9 mouse cellular contexts compared by ENCODE assay signal in the genomic region with DNA sequence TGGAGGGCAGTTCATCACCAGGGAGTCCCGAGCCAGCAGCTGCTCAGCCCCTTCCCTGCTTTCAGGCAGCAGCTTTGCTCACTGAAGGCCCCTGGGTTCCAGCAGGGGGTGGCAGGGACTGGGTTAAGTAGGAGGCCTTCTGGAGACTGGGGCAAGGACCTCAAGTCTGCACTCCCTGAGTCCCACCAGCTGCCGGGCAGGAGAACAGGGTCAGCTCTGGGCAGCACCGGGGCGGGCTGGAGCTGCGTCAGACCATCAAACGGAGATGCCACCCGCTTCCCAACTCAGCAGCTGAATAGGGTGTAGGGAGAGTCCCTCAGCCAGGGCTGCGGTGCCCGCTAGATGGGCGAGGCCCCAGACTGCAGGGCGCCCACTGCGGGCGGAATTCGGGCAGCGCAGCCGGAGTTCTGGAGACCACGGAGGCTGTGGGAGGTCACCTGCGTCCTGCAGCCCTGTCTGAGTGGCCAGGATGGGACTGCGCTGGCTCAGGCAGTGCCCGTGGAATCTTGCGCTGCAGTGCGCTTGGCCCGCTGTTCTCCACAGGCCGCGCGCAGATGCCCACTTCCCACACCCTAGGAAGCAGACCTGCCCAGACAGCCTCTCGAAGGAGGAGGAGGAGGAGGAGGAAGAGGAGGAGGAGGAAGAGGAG. TPM values are rescaled to one million over a fixed set of nuclear protein-coding genes. Genes with fewer than 3 reads are reported as not detected.
DNase-seq lines count a peak whose midpoint lies in the region; ATAC-seq and TF ChIP-seq lines count a peak whose summit lies in the region.
"Had no signal": no experiment of that assay in that cellular context is flagged by ENCODE, and none has a peak within 500 bp of the region (broad histone marks: within the 10 kb centered on the region; RNA-seq: fewer than 3 reads in every experiment).

No protein-coding gene starts in this region.

- no peak overlapping the region for H3K9ac ChIP-seq in kidney, embryonic 15.5 days
- peak overlapping the region; percentile 64 for H3K9ac ChIP-seq in forebrain, embryonic 15.5 days (replicated peaks)
- peak overlapping the region; percentile 68 for H3K9ac ChIP-seq in hindbrain, embryonic 13.5 days
- H3K9ac ChIP-seq in limb, embryonic 15.5 days: no peak overlapping the region

- no peaks in the 10 kb centered on the region for H3K36me3 ChIP-seq in kidney, embryonic 15.5 days
- H3K36me3 ChIP-seq in forebrain, embryonic 15.5 days: no peaks in the 10 kb centered on the region
- no peaks in the 10 kb centered on the region for H3K36me3 ChIP-seq in hindbrain, embryonic 13.5 days
- no peaks in the 10 kb centered on the region for H3K36me3 ChIP-seq in limb, embryonic 15.5 days

- H3K4me1 ChIP-seq in kidney, embryonic 15.5 days: peaks cover 8% of the 10 kb centered on the region
- H3K4me1 ChIP-seq in cerebellum, adult 2 months (ENCODE audit: control insufficient read depth, insufficient read depth, low read length): 0 out of 2 replicates have a peak, but pooled peaks cover 5% of the 10 kb centered on the region
- H3K4me1 ChIP-seq in forebrain, embryonic 15.5 days: peaks cover 13% of the 10 kb centered on the region
- peaks cover 27% of the 10 kb centered on the region for H3K4me1 ChIP-seq in hindbrain, embryonic 13.5 days (replicated peaks)
- H3K4me1 ChIP-seq in limb, embryonic 15.5 days: peaks cover 9% of the 10 kb centered on the region

- ATAC-seq in kidney, embryonic 15.5 days (replicated peaks; ENCODE audit: low FRiP score): peak; percentile 88
- ATAC-seq in forebrain, embryonic 15.5 days (replicated peaks): peak; percentile 69
- peak; percentile 81 for ATAC-seq in hindbrain, embryonic 13.5 days (ENCODE audit: low FRiP score)
- peak; percentile 72 for ATAC-seq in limb, embryonic 15.5 days (ENCODE audit: insufficient number of reproducible peaks, low FRiP score, low TSS enrichment, low read depth)

- no peak for DNase-seq in kidney, adult 18-20 months
- DNase-seq in cerebellum, adult 2 months: peak; percentile 34 to 46
- peak; percentile 54 to 65 for DNase-seq in right cerebral cortex, postnatal 10 days (ENCODE audit: low spot score in 2 of 2)
- no peak for DNase-seq in adrenal gland, postnatal 25 days

- no peak for TF ChIP-seq CTCF in cerebellum, adult 2 months (IDR thresholded peaks at IDR 0.05; ENCODE audit: borderline replicate concordance, insufficient read depth, low read depth, low read length)

- peak overlapping the region; percentile 28 for H3K4me3 ChIP-seq in kidney, embryonic 15.5 days (replicated peaks)
- H3K4me3 ChIP-seq in cerebellum, adult 2 months (replicated peaks; ENCODE audit: insufficient read depth, low read depth, low read length): peak overlapping the region; percentile 41
- peak overlapping the region; percentile 42 for H3K4me3 ChIP-seq in forebrain, embryonic 15.5 days
- peak overlapping the region; percentile 38 for H3K4me3 ChIP-seq in hindbrain, embryonic 13.5 days
- H3K4me3 ChIP-seq in limb, embryonic 15.5 days: peak overlapping the region; percentile 28

- no peaks in the 10 kb centered on the region for H3K9me3 ChIP-seq in kidney, embryonic 15.5 days (replicated peaks)
- no peaks in the 10 kb centered on the region for H3K9me3 ChIP-seq in forebrain, embryonic 15.5 days
- no peaks in the 10 kb centered on the region for H3K9me3 ChIP-seq in hindbrain, embryonic 13.5 days
- H3K9me3 ChIP-seq in limb, embryonic 15.5 days: no peaks in the 10 kb centered on the region

- 2% methylated on average over 27 of the region's 27 CpGs for WGBS in kidney, embryonic 15.5 days
- WGBS in cerebellum, adult 2 months: under 1% methylated on average over 27 of the region's 27 CpGs
- 2% methylated on average over 27 of the region's 27 CpGs for WGBS in forebrain, embryonic 15.5 days
- WGBS in hindbrain, embryonic 13.5 days: 2% methylated on average over 27 of the region's 27 CpGs
- 2% methylated on average over 24 of the region's 27 CpGs for whole genome bisulfite sequencing in limb, embryonic 15.5 days

- H3K27me3 ChIP-seq in kidney, embryonic 15.5 days: peaks cover 34% of the 10 kb centered on the region
- no peaks in the 10 kb centered on the region for H3K27me3 ChIP-seq in cerebellum, adult 2 months (ENCODE audit: control insufficient read depth, insufficient read depth, low read length)
- H3K27me3 ChIP-seq in forebrain, embryonic 15.5 days: no peaks in the 10 kb centered on the region
- H3K27me3 ChIP-seq in hindbrain, embryonic 13.5 days: peaks cover 11% of the 10 kb centered on the region; the same call in 1 of the 2 replicates
- peaks cover 15% of the 10 kb centered on the region for H3K27me3 ChIP-seq in limb, embryonic 15.5 days

- peak overlapping the region; percentile 62 for H3K4me2 ChIP-seq in kidney, embryonic 15.5 days
- H3K4me2 ChIP-seq in forebrain, embryonic 15.5 days (replicated peaks): peak overlapping the region; percentile 73
- peak overlapping the region; percentile 74 for H3K4me2 ChIP-seq in hindbrain, embryonic 13.5 days
- peak overlapping the region; percentile 56 for H3K4me2 ChIP-seq in limb, embryonic 15.5 days

- H3K27ac ChIP-seq in kidney, embryonic 15.5 days: no peak overlapping the region
- H3K27ac ChIP-seq in cerebellum, adult 2 months (ENCODE audit: insufficient read depth, low read length): no peak overlapping the region
- H3K27ac ChIP-seq in forebrain, embryonic 15.5 days (replicated peaks): peak overlapping the region; percentile 96
- H3K27ac ChIP-seq in hindbrain, embryonic 13.5 days: peak overlapping the region; percentile 81
- no peak overlapping the region for H3K27ac ChIP-seq in limb, embryonic 15.5 days

- no peak for TF ChIP-seq POLR2A in cerebellum, adult 2 months (IDR thresholded peaks at IDR 0.05; ENCODE audit: borderline replicate concordance, insufficient read depth, low read length)

RNA-seq across cellular contexts. Expression of gene Neurod6, which starts 4.3 kb away (rescaled TPM):
- polyA plus RNA-seq in kidney, embryonic 15.5 days (2015; fragmentation: Nextera tagmentation; extraction: Ambion mirVana): not detected in 2 replicates
- polyA plus RNA-seq in cerebellum, adult 2 months (2012; rRNA removed): 5.3 and 5.6 TPM in 2 replicates
- 467 and 475 TPM in 2 replicates for polyA plus RNA-seq in forebrain, embryonic 15.5 days (2015; fragmentation: Nextera tagmentation; extraction: Ambion mirVana)
- polyA plus RNA-seq in hindbrain, embryonic 13.5 days (2015; fragmentation: Nextera tagmentation; extraction: Ambion mirVana): 62.6 and 80.1 TPM in 2 replicates
- polyA plus RNA-seq in limb, embryonic 15.5 days (2015; fragmentation: Nextera tagmentation; extraction: Ambion mirVana): not detected in 2 replicates
- not detected in 2 replicates for total RNA-seq in adrenal gland, postnatal 25 days (2021)
- polyA plus RNA-seq: large intestine, adult 2 months had no signal

Comparison
In these comparisons a context has a peak if more than half of its experiments do, and no peak if none do; other contexts are left out.
1. H3K27ac ChIP-seq: peak in forebrain, embryonic 15.5 days (single experiment) and hindbrain, embryonic 13.5 days (single experiment); none in kidney, embryonic 15.5 days (single experiment), cerebellum, adult 2 months (single experiment) and limb, embryonic 15.5 days (single experiment).
2. H3K9ac ChIP-seq: peak in forebrain, embryonic 15.5 days (single experiment) and hindbrain, embryonic 13.5 days (single experiment); none in kidney, embryonic 15.5 days (single experiment) and limb, embryonic 15.5 days (single experiment).
3. DNase-seq: peak in cerebellum, adult 2 months (2 of 2) and right cerebral cortex, postnatal 10 days (2 of 2); none in kidney, adult 18-20 months (single experiment) and adrenal gland, postnatal 25 days (single experiment).
4. Peak in every context shown above with its lines, with median percentiles within 50 percentile points of each other: ATAC-seq, H3K4me2 ChIP-seq and H3K4me3 ChIP-seq.